Mouse (Mus musculus) heart, postnatal 0 days (tissue): ENCODE results near the gene 2810021J22Rik. TPM values are rescaled to one million over a fixed set of nuclear protein-coding genes. Genes with fewer than 3 reads are reported as not detected.

Experiments used
- ATAC-seq: fragments of 200-750 bp; cut with Nextera tagmentation; 2 replicates; pipeline ENCODE4 v1.8.0; 2017; ENCODE audit warnings: low read depth, moderate number of reproducible peaks, moderate library complexity; ENCODE audit not compliant: insufficient read depth
- DNase-seq: peaks from one replicate; pipeline ENCODE4 v3.0.0-alpha.2; 2016; ENCODE audit warnings: low spot score
- H3K27ac ChIP-seq: fragments of 300-500 bp; sonication (generic); 2 replicates; pipeline ENCODE4 v1.5.1; 2014; ENCODE audit warnings: low read depth, mild to moderate bottlenecking
- H3K27me3 ChIP-seq: fragments of 300-500 bp; sonication (generic); 2 replicates; pipeline ENCODE4 v1.6.1; 2014; ENCODE audit warnings: low read length, mixed read lengths; ENCODE audit not compliant: control insufficient read depth, insufficient read depth
- H3K36me3 ChIP-seq: fragments of 300-500 bp; sonication (generic); replicated peaks from 2 replicates; pipeline ENCODE4 v1.6.1; 2014; ENCODE audit warnings: low read length, mixed read lengths; ENCODE audit not compliant: control insufficient read depth, insufficient read depth
- H3K4me1 ChIP-seq: fragments of 300-500 bp; sonication (generic); 2 replicates; pipeline ENCODE4 v1.6.1; 2014; ENCODE audit warnings: antibody characterized with exemption; ENCODE audit not compliant: control insufficient read depth, insufficient read depth
- H3K4me2 ChIP-seq: fragments of 300-500 bp; sonication (generic); 2 replicates; pipeline ENCODE4 v1.6.1; 2014; ENCODE audit warnings: low read depth, mild to moderate bottlenecking, low read length, moderate library complexity
- H3K4me3 ChIP-seq: fragments of 300-500 bp; sonication (generic); 2 replicates; pipeline ENCODE4 v1.5.1; 2014; ENCODE audit warnings: low read depth, low read length
- H3K9ac ChIP-seq: fragments of 300-500 bp; sonication (generic); replicated peaks from 2 replicates; pipeline ENCODE4 v1.6.1; 2014; ENCODE audit warnings: low read depth, low read length, mixed read lengths
- H3K9me3 ChIP-seq: fragments of 300-500 bp; sonication (generic); replicated peaks from 2 replicates; pipeline ENCODE4 v1.6.1; 2016; ENCODE audit warnings: low read length; ENCODE audit not compliant: control insufficient read depth
- CTCF ChIP-seq: IDR thresholded peaks from 2 replicates; pipeline ENCODE4 v1.5.1; 2016; ENCODE audit warnings: antibody characterized with exemption, control low read depth, low read depth
- EP300 ChIP-seq: IDR thresholded peaks from 2 replicates; pipeline ENCODE4 v1.6.1; 2016; ENCODE audit warnings: antibody characterized with exemption, low read depth
- WGBS: fragments of 180-500 bp; shearing (Covaris S2); extraction: QIAGEN DNeasy Blood & Tissue Kit; methylation state at CpG from one replicate; pipeline ENCODE4 v1.1.7; 2014; 5-methylcytosine and 5-hydroxymethylcytosine counted together
- polyA plus RNA-seq: library from polyadenylated mRNA; unstranded; fragments of >200 nt; fragmentation: Nextera tagmentation; extraction: Ambion mirVana; gene quantifications from 2 replicates; pipeline ENCODE4 v1.2.1, GENCODE M21; 2015
- total RNA-seq: library from RNA; depleted of rRNA; stranded (reverse); fragments of >200 nt; gene quantifications from 2 replicates; pipeline ENCODE4 v1.2.3, GENCODE M21; 2014; ENCODE audit warnings: low replicate concordance

2810021J22Rik gene
- total and polyA plus RNA-seq, 2 experiments from 2014 or later, result 1.5 to 2.2 TPM

DNA sequence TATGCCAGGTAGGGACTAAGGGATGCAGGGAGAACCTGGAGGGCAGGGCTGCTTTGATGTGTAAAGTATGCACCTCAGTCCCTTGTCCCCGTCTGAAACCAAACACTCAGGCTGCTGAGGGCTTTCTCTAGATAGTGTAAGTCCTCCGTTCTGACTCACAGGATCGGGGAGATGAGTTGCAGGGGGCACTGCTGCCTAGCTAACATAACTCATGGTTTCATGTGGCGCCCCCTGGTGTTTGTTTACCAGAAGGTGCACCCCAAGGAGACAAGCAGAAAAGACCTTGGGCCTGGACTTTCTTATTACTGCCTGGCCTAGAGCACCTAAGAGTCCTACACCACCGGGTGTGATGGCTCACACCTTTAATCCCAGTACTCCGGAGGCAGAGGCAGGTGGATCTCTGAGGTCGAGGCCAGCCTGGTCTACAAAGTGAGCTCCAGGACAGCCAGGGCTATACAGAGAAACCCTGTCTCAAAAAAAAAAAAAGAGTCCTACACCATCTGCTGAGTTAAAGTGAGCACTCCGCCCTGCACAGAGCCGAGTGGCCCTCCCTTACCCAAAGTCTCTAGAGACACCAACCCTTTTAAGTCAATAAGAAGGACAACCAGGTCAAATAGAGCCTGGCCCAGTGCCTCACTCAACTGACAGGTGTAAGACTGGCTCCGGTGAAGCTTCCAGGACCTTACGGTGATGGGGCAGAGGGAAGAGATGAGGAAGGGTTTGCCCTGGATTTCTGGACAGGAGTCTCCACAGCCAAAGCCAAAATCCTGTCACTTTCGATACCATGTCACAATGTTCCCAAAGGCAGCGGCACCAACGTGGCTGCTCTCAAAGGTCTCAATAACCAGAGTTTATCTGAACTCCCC is 50.1 kb downstream of the 2810021J22Rik start:
- WGBS, result 49% methylated on average over 14 of the region's 14 CpGs
- Histone ChIP-seq H3K27me3 (no peaks in the 10 kb centered on the region), H3K36me3 (no peaks in the 10 kb centered on the region), H3K4me1 (no peaks in the 10 kb centered on the region), H3K9ac (no peak overlapping the region), H3K9me3 (no peaks in the 10 kb centered on the region), H3K27ac (no peak overlapping the region), H3K4me2 (no peak overlapping the region), H3K4me3 (no peak overlapping the region)
- peak; percentile 44 for TF ChIP-seq CTCF
- no peak for TF ChIP-seq EP300
- ATAC-seq (no peak), DNase-seq (no peak)

DNA sequence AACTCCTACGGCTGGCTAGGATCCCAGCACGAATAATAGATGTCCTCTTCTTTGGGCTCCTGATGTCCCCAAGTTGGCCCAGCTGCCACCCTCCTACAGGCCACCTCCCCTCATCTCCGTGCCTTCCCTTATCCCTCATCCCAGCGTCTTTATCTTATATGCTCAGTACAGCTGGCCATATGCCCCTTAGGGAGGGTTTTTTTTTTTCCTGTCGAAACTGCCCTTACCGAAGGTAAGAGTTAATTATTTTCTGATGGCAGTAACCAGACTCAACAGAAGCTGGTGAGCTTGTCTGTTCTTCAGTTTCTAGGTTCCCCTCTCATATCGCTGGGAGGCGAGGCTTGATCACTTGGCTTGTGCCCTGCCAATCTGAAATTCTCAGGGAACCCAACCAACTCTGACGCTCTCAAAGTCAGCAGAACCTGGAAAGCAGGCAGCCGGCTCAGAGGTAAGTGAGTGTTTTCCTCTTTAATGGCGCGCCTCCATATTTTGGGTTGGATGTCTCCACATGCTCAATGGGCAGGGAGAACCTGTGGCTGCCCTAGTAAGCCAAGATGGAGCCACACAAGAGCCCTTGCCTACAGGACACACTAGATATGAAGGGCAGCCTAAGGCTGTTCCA is 50.8 kb downstream of the 2810021J22Rik start, which contains the start of gene Btnl10:
Gene Btnl10, plus strand, starts transcription at position 164 of the 622 bp plus-strand sequence.
- Histone ChIP-seq H3K36me3 (no peaks in the 10 kb centered on the region), H3K9me3 (no peaks in the 10 kb centered on the region), H3K27ac (no peak within 1 kb of the TSS), H3K4me1 (no peaks in the 10 kb centered on the region), H3K27me3 (no peaks in the 10 kb centered on the region), H3K4me2 (no peak within 1 kb of the TSS), H3K4me3 (no peak within 1 kb of the TSS), H3K9ac (no peak within 1 kb of the TSS)
- DNase-seq (no peak), ATAC-seq (no peak)
- 82% methylated on average over 12 of the region's 12 CpGs for WGBS
- TF ChIP-seq CTCF (no peak), EP300 (no peak)

DNA sequence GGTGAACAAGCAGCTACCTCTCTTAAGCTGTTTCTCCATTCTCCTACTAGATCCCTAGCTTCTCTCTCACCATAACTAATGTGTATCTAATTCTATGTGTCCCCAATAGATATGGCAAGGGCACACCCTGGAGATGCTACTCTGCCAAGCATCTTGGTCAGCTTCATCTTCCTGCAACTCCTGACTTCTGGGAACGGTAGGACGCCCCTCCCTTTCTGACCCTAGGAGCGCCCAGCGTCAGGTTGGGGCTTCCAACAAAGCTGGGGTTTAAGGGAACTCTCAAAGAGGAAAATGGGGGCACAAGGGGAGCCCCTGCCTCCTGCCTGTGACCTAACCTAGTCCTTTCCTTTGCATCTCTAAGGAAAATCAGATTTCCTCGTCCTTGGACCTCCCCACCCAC is 51.7 kb downstream of the 2810021J22Rik start:
- no peak overlapping the region for H3K9ac ChIP-seq
- H3K4me1 ChIP-seq, result no peaks in the 10 kb centered on the region
- no peak overlapping the region for H3K4me3 ChIP-seq
- ATAC-seq, result no peak
- H3K9me3 ChIP-seq, result no peaks in the 10 kb centered on the region
- no peaks in the 10 kb centered on the region for H3K27me3 ChIP-seq
- H3K36me3 ChIP-seq, result no peaks in the 10 kb centered on the region
- H3K27ac ChIP-seq, result no peak overlapping the region
- H3K4me2 ChIP-seq, result no peak overlapping the region
- TF ChIP-seq EP300 (no peak), CTCF (no peak)
- no peak for DNase-seq
- WGBS, result 63% methylated on average over 5 of the region's 5 CpGs

DNA sequence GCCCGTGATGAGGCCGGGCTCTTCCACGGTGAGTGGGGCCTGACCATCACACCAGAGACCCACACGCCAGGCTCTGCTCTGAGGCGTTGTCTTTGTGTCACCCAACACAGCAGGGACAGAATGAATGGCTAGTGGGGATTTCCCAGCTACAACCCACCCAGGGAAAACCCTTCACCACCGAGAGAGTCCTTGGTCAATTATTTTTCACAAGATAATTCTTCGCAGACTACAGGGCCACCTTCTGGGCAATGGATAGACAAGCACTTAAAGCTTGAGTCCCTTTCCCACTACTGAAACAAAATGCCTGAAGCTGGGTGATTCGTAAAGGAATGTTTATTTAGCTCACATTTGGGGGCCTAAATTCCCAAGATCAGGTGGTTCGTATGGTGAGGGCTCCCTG is 55.4 kb downstream of the 2810021J22Rik start:
- no peaks in the 10 kb centered on the region for H3K9me3 ChIP-seq
- TF ChIP-seq EP300 (no peak), CTCF (no peak)
- H3K27ac ChIP-seq, result no peak overlapping the region
- no peaks in the 10 kb centered on the region for H3K36me3 ChIP-seq
- no peak for ATAC-seq
- no peak overlapping the region for H3K4me3 ChIP-seq
- no peaks in the 10 kb centered on the region for H3K27me3 ChIP-seq
- WGBS, result 77% methylated on average over 9 of the region's 9 CpGs
- no peak overlapping the region for H3K9ac ChIP-seq
- no peak for DNase-seq
- no peak overlapping the region for H3K4me2 ChIP-seq
- no peaks in the 10 kb centered on the region for H3K4me1 ChIP-seq

DNA sequence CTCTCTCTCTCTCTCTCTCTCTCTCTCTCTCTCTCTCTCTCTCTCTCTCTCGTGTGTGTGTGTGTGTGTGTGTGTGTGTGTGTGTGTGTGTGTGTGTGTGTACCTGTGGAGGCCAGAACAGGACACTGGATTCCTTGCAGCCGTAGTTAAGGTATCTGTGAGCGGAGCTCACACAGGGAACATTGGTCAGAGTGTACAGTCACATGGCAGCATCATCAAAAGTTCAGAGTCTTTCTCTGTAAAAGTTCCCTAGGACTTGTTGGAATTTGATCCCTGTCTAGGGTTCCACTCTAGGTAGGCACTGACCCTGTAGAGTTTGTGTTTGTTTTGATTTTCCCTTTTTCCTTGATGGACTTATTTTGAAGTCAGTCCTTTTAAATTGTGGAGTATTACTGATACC is 59.6 kb downstream of the 2810021J22Rik start:
- Histone ChIP-seq H3K4me2 (no peak overlapping the region), H3K4me3 (no peak overlapping the region), H3K27me3 (no peaks in the 10 kb centered on the region), H3K4me1 (peaks cover 4% of the 10 kb centered on the region; the same call in 1 of the 2 replicates), H3K9me3 (no peaks in the 10 kb centered on the region), H3K36me3 (peaks cover 4% of the 10 kb centered on the region), H3K27ac (no peak overlapping the region), H3K9ac (no peak overlapping the region)
- ATAC-seq (no peak), DNase-seq (no peak)
- WGBS, result 86% methylated on average over 2 of the region's 3 CpGs
- TF ChIP-seq CTCF (no peak), EP300 (no peak)
